Mouse (Mus musculus) lung, postnatal 10 days (tissue): ENCODE data around the gene Aldh2.
"Not testable (repeated sequence)": the region's sequence is repeated elsewhere in the genome, so short reads cannot be mapped to it uniquely, and the experiment has no call there.

ENCODE experiments used
- DNase-seq: peaks from one replicate; pipeline ENCODE4 v3.0.0; 2021

The Aldh2 gene

GRCm38 (mm10) chr5:121593451-121594401 is at the start of gene Aldh2:
Gene Aldh2, minus strand, starts transcription at chr5:121593824.
- peak; percentile 94 for DNase-seq

GRCm38 (mm10) chr5:121639601-121640000 is 46.0 kb upstream of the Aldh2 start:
- no peak for DNase-seq

GRCm38 (mm10) chr5:121637296-121637695 is 43.7 kb upstream of the Aldh2 start:
- DNase-seq = no peak

GRCm38 (mm10) chr5:121634668-121635067 is 41.0 kb upstream of the Aldh2 start:
- DNase-seq = no peak

- no peak for DNase-seq
Observed at GRCm38 (mm10) chr5:121632804-121633203, 39.2 kb upstream of the Aldh2 start.

GRCm38 (mm10) chr5:121631106-121631647 is 37.6 kb upstream of the Aldh2 start:
- DNase-seq = peak; percentile 18

GRCm38 (mm10) chr5:121627871-121628270 is 34.2 kb upstream of the Aldh2 start:
- DNase-seq = peak; percentile 88

- DNase-seq = no peak
Observed at GRCm38 (mm10) chr5:121623241-121623640, 29.6 kb upstream of the Aldh2 start.

- no peak for DNase-seq
Observed at GRCm38 (mm10) chr5:121621102-121621501, 27.5 kb upstream of the Aldh2 start.

GRCm38 (mm10) chr5:121618592-121619513 is 25.2 kb upstream of the Aldh2 start, which contains the start of gene Acad12:
Gene Acad12, minus strand, starts transcription at chr5:121618938.
- DNase-seq = peak; percentile 90

- not testable (repeated sequence) for DNase-seq
Observed at GRCm38 (mm10) chr5:121614921-121615320, 21.3 kb upstream of the Aldh2 start.

GRCm38 (mm10) chr5:121612036-121612435 is 18.4 kb upstream of the Aldh2 start:
- no peak for DNase-seq

GRCm38 (mm10) chr5:121609556-121610135 is 16.0 kb upstream of the Aldh2 start:
- DNase-seq = not testable (repeated sequence)

GRCm38 (mm10) chr5:121606151-121606550 is 12.5 kb upstream of the Aldh2 start:
- peak; percentile 89 for DNase-seq

- DNase-seq = not testable (repeated sequence)
Observed at GRCm38 (mm10) chr5:121603815-121604214, 10.2 kb upstream of the Aldh2 start.

GRCm38 (mm10) chr5:121601547-121602299 is 8.1 kb upstream of the Aldh2 start:
- peak; percentile 96 for DNase-seq

- peak; percentile 59 for DNase-seq
Observed at GRCm38 (mm10) chr5:121598871-121599610, 5.4 kb upstream of the Aldh2 start.

- DNase-seq = no peak
Observed at GRCm38 (mm10) chr5:121597991-121598537, 4.4 kb upstream of the Aldh2 start.

- DNase-seq = no peak
Observed at GRCm38 (mm10) chr5:121597332-121597731, 3.7 kb upstream of the Aldh2 start.

- DNase-seq = no peak
Observed at GRCm38 (mm10) chr5:121596226-121596625, 2.6 kb upstream of the Aldh2 start.

GRCm38 (mm10) chr5:121595758-121596157 is 2.1 kb upstream of the Aldh2 start:
- DNase-seq = no peak
